Mouse (Mus musculus) stomach, embryonic 14.5 days (tissue): ENCODE measurements around the gene Mesp1. TPM values are rescaled to one million over a fixed set of nuclear protein-coding genes. Genes with fewer than 3 reads are reported as not detected.

Experiments
- ATAC-seq: fragments of 200-750 bp; cut with Nextera tagmentation; 2 replicates; pipeline ENCODE4 v1.8.0; 2017; ENCODE audit warnings: low read depth, moderate TSS enrichment; ENCODE audit not compliant: insufficient number of reproducible peaks, insufficient read depth, low FRiP score
- H3K27ac ChIP-seq: fragments of 300-500 bp; sonication (generic); 2 replicates; pipeline ENCODE4 v1.5.1; 2014; ENCODE audit warnings: mild to moderate bottlenecking, low read length, moderate library complexity, mixed read lengths
- H3K27me3 ChIP-seq: fragments of 300-500 bp; sonication (generic); 2 replicates; pipeline ENCODE4 v1.6.1; 2014; ENCODE audit warnings: low read length, control low read depth, mixed read lengths; ENCODE audit not compliant: control insufficient read depth, insufficient read depth
- H3K36me3 ChIP-seq: fragments of 300-500 bp; sonication (generic); 2 replicates; pipeline ENCODE4 v1.6.1; 2014; ENCODE audit warnings: mild to moderate bottlenecking, control low read depth, low read length, moderate library complexity, mixed read lengths; ENCODE audit not compliant: control insufficient read depth, insufficient read depth
- H3K4me1 ChIP-seq: fragments of 300-500 bp; sonication (generic); 2 replicates; pipeline ENCODE4 v1.6.1; 2014; ENCODE audit warnings: low read length, control low read depth, mixed read lengths; ENCODE audit not compliant: control insufficient read depth, insufficient read depth
- H3K4me2 ChIP-seq: fragments of 300-500 bp; sonication (generic); replicated peaks from 2 replicates; pipeline ENCODE4 v1.6.1; 2014; ENCODE audit warnings: low read depth, low read length, control low read depth
- H3K4me3 ChIP-seq: fragments of 300-500 bp; sonication (generic); 2 replicates; pipeline ENCODE4 v1.5.1; 2014; ENCODE audit warnings: low read depth, low read length, control low read depth
- H3K9ac ChIP-seq: fragments of 300-500 bp; sonication (generic); replicated peaks from 2 replicates; pipeline ENCODE4 v1.6.1; 2014; ENCODE audit warnings: low read depth, mild to moderate bottlenecking, control low read depth, low read length, moderate library complexity, mixed read lengths
- H3K9me3 ChIP-seq: fragments of 300-500 bp; sonication (generic); 2 replicates; pipeline ENCODE4 v1.6.1; 2016; ENCODE audit warnings: low read depth, low read length, control low read depth; ENCODE audit not compliant: control insufficient read depth
- WGBS: fragments of 180-500 bp; shearing (Covaris S2); extraction: QIAGEN DNeasy Blood & Tissue Kit; methylation state at CpG from one replicate; pipeline ENCODE4 v1.1.7; 2014; 5-methylcytosine and 5-hydroxymethylcytosine counted together
- polyA plus RNA-seq: library from polyadenylated mRNA; unstranded; fragments of >200 nt; fragmentation: Nextera tagmentation; extraction: Ambion mirVana; gene quantifications from 2 replicates; pipeline ENCODE4 v1.2.1, GENCODE M21; 2014

The Mesp1 gene
- polyA plus RNA-seq, 1 experiment from 2014 or later, result not detected

GRCm38 (mm10) chr7:79742659-79743536, 50.7 kb downstream of the Mesp1 start, which contains the start of the genes Pex11a and Wdr93:
Gene Pex11a (minus strand): TSS chr7:79743131.
Gene Wdr93 (plus strand): TSS chr7:79743163.
- H3K27me3 ChIP-seq, result no peaks in the 10 kb centered on the region
- H3K4me3 ChIP-seq, result peak within 1 kb of the TSS; percentile 77
- peak within 1 kb of the TSS; percentile 53; the same call in 1 of the 2 replicates for H3K9ac ChIP-seq
- peak; percentile 84 for ATAC-seq
- H3K9me3 ChIP-seq, result no peaks in the 10 kb centered on the region
- WGBS, result 3% methylated on average over 46 of the region's 46 CpGs
- 0 out of 2 replicates have a peak, but pooled peaks cover 4% of the 10 kb centered on the region for H3K4me1 ChIP-seq
- H3K27ac ChIP-seq, result no peak within 1 kb of the TSS
- peak within 1 kb of the TSS; percentile 94 for H3K4me2 ChIP-seq
- H3K36me3 ChIP-seq, result no peaks in the 10 kb centered on the region; the same call in 1 of the 2 replicates

GRCm38 (mm10) chr7:79742277-79742658, 51.3 kb downstream of the Mesp1 start:
- H3K4me2 ChIP-seq, result peak overlapping the region; percentile 94
- 0 out of 2 replicates have a peak, but pooled peaks cover 4% of the 10 kb centered on the region for H3K4me1 ChIP-seq
- no peaks in the 10 kb centered on the region; the same call in 1 of the 2 replicates for H3K36me3 ChIP-seq
- no peaks in the 10 kb centered on the region for H3K27me3 ChIP-seq
- H3K9me3 ChIP-seq, result no peaks in the 10 kb centered on the region
- 10% methylated on average over 11 of the region's 11 CpGs for WGBS
- peak overlapping the region; percentile 53; the same call in 1 of the 2 replicates for H3K9ac ChIP-seq
- peak overlapping the region; percentile 77 for H3K4me3 ChIP-seq
- ATAC-seq, result no peak
- no peak overlapping the region for H3K27ac ChIP-seq

Other genes with a start within 250 kb of the Mesp1 start
- gene Rhcg, start 176.1 kb downstream of the Mesp1 start, polyA plus RNA-seq, result not detected in 2 replicates
- 12.7 and 15.3 TPM in 2 replicates for gene Ticrr, start 133.6 kb downstream of the Mesp1 start, polyA plus RNA-seq
- 4.2 and 4.4 TPM in 2 replicates for gene Kif7, start 78.1 kb downstream of the Mesp1 start, polyA plus RNA-seq
- not detected in 2 replicates for gene Plin1, start 60.9 kb downstream of the Mesp1 start, polyA plus RNA-seq
- 11.0 and 11.5 TPM in 2 replicates for gene Pex11a, start 50.7 kb downstream of the Mesp1 start, polyA plus RNA-seq
- gene Wdr93, start 50.6 kb downstream of the Mesp1 start, polyA plus RNA-seq, result 0.14 and 0.50 TPM in 2 replicates
- 0.55 and 1.2 TPM in 2 replicates for gene Mesp2, start 16.9 kb upstream of the Mesp1 start, polyA plus RNA-seq
- gene Anpep, start 67.3 kb upstream of the Mesp1 start, polyA plus RNA-seq, result 25.9 and 26.3 TPM in 2 replicates
- gene Ap3s2, start 126.9 kb upstream of the Mesp1 start, polyA plus RNA-seq, result 31.9 and 34.0 TPM in 2 replicates
- 37.7 and 39.6 TPM in 2 replicates for gene Arpin, start 141.6 kb upstream of the Mesp1 start, polyA plus RNA-seq
- 16.4 and 16.6 TPM in 2 replicates for gene Zfp710, start 231.0 kb upstream of the Mesp1 start, polyA plus RNA-seq